Mouse (Mus musculus): ENCODE results near the gene Bcl7b.
"Not testable (repeated sequence)": the region's sequence is repeated elsewhere in the genome, so short reads cannot be mapped to it uniquely, and the experiment has no call there.

Bcl7b gene

DNA sequence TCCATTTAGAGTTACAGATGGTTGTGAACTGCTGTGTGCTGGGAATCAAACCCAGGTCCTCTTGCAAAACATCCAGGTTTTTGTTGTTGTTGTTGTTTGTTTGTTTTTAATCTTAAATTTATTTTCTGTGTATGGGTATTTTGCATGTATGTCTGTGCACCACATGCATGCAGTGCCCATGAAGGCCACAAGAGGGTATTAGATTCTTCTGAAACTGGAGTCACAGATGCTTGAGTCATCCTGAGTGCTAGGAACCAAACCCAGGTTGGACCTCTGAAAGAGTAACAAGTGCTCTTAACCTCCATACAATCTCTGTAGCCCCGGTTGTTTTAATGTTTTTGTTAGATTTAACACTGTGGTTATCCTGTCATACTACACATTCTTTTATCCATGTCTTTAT lies 40.1 kb downstream of the Bcl7b start:
- no peak for DNase-seq (ENCODE audit: low read depth, low spot score)

DNA sequence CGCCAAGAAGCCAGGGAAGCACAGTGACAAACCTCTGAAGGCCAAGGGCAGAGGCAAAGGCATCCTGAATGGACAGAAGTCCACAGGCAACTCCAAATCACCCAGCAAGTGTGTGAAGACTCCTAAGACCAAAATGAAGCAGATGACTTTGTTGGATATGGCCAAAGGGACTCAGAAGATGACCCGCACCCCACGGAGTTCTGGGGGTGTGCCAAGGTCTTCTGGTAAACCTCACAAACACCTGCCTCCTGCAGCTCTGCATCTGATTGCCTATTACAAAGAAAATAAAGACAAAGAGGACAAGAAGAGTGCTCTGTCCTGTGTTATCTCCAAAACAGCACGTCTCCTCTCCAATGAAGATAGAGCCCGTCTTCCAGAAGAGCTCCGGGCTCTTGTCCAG lies 48.8 kb downstream of the Bcl7b start:
- DNase-seq (ENCODE audit: low read depth, low spot score), result no peak

DNA sequence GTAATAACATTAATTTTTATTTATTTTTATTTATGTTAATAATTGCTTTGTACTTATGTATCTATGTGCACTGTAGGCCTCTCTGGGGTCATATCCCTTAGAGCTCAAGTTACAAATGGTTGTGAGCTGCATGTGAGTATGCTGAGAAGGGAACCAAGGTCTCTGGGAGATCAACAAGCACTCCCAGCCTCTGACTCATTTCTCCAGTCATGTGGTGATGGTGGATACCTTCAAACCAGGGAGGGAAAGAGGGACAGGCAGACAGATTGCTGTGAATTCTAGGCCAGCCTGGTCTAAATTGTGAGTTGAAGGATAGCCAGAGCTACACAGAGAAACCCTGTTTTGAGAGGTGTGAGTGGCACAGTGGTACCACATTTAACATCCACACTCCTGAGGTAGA lies 52.9 kb downstream of the Bcl7b start:
- DNase-seq (ENCODE audit: low read depth, low spot score), result no peak

DNA sequence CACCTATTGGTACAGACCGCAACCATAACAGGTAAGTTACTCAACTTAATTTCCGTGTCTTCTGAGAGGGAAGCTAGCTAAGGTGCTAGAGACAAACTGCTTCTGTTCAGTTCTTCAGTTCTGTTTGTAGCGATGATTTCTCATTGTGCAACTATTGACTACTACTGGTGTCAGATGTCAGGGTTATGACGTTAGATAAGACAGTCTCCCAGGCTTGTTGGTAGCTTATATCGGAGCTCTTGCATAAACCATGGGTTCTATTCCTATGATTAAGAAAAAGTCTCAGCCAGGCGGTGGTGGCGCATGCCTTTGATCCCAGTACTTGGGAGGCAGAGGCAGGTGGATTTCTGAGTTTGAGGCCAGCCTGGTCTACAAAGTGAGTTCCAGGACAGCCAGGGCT lies 54.0 kb downstream of the Bcl7b start:
- no peak for DNase-seq (ENCODE audit: low read depth, low spot score)

DNA sequence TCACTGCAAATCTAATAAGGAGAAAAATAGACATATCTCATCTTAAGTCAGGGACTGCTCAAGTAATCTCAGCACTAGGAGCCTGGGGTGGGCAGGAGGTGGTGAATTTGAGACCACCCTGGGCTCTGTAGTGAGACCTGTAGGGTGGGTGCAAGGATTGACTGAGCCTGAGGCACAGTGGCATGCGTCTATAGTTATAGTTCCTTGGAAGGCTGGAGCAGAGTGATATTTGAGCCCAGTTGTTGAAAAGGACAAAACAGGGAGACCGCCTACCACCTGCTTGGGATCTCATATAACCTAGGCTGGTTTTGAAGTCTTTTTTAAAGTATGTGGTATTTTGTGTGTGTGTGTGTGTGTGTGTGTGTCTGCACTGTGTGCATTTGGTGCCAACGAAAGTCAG lies 56.1 kb downstream of the Bcl7b start:
- no peak for DNase-seq (ENCODE audit: low read depth, low spot score)

DNA sequence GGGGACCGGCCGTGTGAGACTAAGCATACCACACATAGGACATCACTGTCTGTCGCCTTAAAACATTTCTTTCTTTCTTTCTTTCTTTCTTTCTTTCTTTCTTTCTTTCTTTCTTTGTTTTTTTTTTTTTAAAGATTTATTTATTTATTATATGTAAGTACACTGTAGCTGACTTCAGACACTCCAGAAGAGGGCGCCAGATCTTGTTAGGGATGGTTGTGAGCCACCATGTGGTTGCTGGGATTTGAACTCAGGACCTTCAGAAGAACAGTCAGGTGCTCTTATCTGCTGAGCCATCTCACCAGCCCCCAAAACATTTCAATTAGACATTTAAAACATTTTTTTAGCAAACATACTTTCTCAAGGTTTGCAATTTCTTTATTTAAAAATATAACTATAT lies 57.8 kb downstream of the Bcl7b start:
- not testable (repeated sequence) for DNase-seq (ENCODE audit: low read depth, low spot score)

DNA sequence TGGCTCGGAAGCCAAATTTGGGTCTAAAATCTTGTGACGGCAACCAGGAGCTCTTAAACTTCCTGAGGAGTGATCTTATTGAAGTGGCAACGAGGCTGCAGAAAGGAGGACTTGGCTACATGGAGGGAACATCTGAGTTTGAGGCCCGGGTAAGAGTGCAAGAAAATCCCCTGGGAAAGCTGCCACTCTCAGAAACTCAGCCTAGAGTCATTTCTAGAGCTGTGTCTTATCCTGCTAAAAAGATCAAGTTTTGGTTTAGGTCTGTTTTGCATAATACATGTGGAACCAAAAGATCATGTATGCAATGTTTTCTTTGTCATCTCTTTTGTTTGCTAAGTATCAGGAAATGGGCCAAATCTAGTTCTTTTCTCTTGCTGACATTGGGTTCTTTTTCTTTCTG lies 62.1 kb downstream of the Bcl7b start:
- DNase-seq (ENCODE audit: low read depth, low spot score), result no peak

Data from brain, embryonic 18.5 days (tissue).